Mouse (Mus musculus): ENCODE data around the gene Ehd2. TPM values are rescaled to one million over a fixed set of nuclear protein-coding genes. Genes with fewer than 3 reads are reported as not detected.

The Ehd2 gene
- polyA plus RNA-seq, 2 experiments from 2014 or later, result 0.07 to 0.11 TPM

DNA sequence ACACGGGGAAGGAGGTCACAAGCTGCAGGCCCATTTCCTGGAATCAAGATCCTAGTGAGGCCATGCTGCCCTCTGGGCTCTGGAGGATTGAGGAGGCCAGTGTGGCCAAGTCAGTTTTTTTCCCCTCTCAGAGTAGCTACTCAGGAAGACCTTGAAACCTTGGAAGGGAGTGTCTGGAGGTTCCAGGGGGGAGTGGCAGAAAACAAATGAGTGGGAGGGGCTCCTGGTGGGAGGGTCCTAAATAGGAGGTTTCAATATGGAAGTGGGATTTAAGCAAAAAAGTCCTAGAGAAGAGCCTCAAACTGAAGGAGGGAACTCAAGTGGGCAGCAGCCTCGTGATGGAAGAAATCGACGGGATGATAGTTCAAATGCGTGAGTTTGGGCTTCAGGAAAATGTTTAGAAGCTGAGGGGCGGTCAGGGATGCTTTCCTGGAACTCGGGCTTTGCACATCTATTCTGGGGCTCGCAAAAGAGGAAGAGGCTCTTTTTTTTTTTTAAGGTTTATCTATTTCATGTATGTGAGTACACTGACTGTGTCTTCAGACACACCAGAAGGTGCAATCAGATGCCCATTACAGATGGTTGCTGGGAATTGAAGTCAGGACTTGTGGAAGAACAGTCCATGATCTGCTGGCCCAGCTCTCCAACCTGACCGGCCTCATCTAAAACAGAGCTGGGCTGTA is 65.9 kb downstream of the Ehd2 start:
- no peak for ATAC-seq

Other genes with a start within 250 kb of the Ehd2 start
- gene Obox5, start 217.4 kb downstream of the Ehd2 start, polyA plus RNA-seq (2017; shearing (Covaris generic)), result not detected
- gene Obox6, start 127.9 kb downstream of the Ehd2 start, polyA plus RNA-seq (2017; shearing (Covaris generic)), result not detected
- not detected for gene Crx, start 87.6 kb downstream of the Ehd2 start, polyA plus RNA-seq (2017; shearing (Covaris generic))
- not detected for gene Crxos, start 85.0 kb downstream of the Ehd2 start, polyA plus RNA-seq (2017; shearing (Covaris generic))
- 100 to 1,000 TPM; 824 to 866 TPM for gene Selenow, start 45.2 kb downstream of the Ehd2 start, polyA plus RNA-seq (2017; shearing (Covaris generic))
- gene Nop53, start 21.5 kb downstream of the Ehd2 start, polyA plus RNA-seq (2017; shearing (Covaris generic)), result 100 to 1,000 TPM; 334 to 398 TPM
- 1 to 10 TPM; 3.7 TPM for gene Bicra, start 80.4 kb upstream of the Ehd2 start, polyA plus RNA-seq (2017; shearing (Covaris generic))
- under 1 TPM in 1 of 2 experiments, not detected in 1; 0.11 TPM for gene Zfp541, start 94.2 kb upstream of the Ehd2 start, polyA plus RNA-seq (2017; shearing (Covaris generic))
- 100 to 1,000 TPM; 162 to 259 TPM for gene Napa, start 130.9 kb upstream of the Ehd2 start, polyA plus RNA-seq (2017; shearing (Covaris generic))
- gene Kptn, start 152.3 kb upstream of the Ehd2 start, polyA plus RNA-seq (2017; shearing (Covaris generic)), result 10 to 100 TPM; 18.6 to 21.8 TPM
- gene Slc8a2, start 162.3 kb upstream of the Ehd2 start, polyA plus RNA-seq (2017; shearing (Covaris generic)), result not detected
- 10 to 100 TPM; 11.0 to 17.9 TPM for gene Meis3, start 207.5 kb upstream of the Ehd2 start, polyA plus RNA-seq (2017; shearing (Covaris generic))